Mouse (Mus musculus) layer of hippocampus, adult 9-11 months (tissue): ENCODE data around the gene Sox5.

Experiments used
- DNase-seq: peaks from one replicate; pipeline ENCODE4 v3.0.0; 2022

The Sox5 gene

GRCm38 (mm10) chr6:143878525-143878924 lies 903.3 kb downstream of the Sox5 start:
- DNase-seq: no peak

- DNase-seq: no peak
These were observed 913.0 kb downstream of the Sox5 start for GRCm38 (mm10) chr6:143868790-143869189.

- no peak for DNase-seq
These were observed 913.6 kb downstream of the Sox5 start for GRCm38 (mm10) chr6:143868155-143868685.

- DNase-seq: no peak
These were observed 914.7 kb downstream of the Sox5 start for GRCm38 (mm10) chr6:143867029-143867428.

GRCm38 (mm10) chr6:143866566-143866965 lies 915.2 kb downstream of the Sox5 start:
- DNase-seq: no peak

GRCm38 (mm10) chr6:143862611-143863110 lies 919.1 kb downstream of the Sox5 start:
- DNase-seq: peak; percentile 33

- no peak for DNase-seq
These were observed 921.7 kb downstream of the Sox5 start for GRCm38 (mm10) chr6:143860036-143860435.

- DNase-seq: no peak
These were observed 922.2 kb downstream of the Sox5 start for GRCm38 (mm10) chr6:143859535-143859934.

- DNase-seq: no peak
These were observed 923.2 kb downstream of the Sox5 start for GRCm38 (mm10) chr6:143858551-143858950.

- no peak for DNase-seq
These were observed 924.4 kb downstream of the Sox5 start for GRCm38 (mm10) chr6:143857376-143857775.

- DNase-seq: no peak
These were observed 926.4 kb downstream of the Sox5 start for GRCm38 (mm10) chr6:143855421-143855820.

- peak; percentile 38 for DNase-seq
These were observed 927.7 kb downstream of the Sox5 start for GRCm38 (mm10) chr6:143854031-143854430.

GRCm38 (mm10) chr6:143845761-143846160 lies 936.0 kb downstream of the Sox5 start:
- no peak for DNase-seq

GRCm38 (mm10) chr6:143844701-143844970 lies 937.1 kb downstream of the Sox5 start:
- DNase-seq: no peak

GRCm38 (mm10) chr6:143843933-143844700 lies 937.7 kb downstream of the Sox5 start:
- DNase-seq: no peak

- DNase-seq: no peak
These were observed 939.8 kb downstream of the Sox5 start for GRCm38 (mm10) chr6:143841954-143842353.

- DNase-seq: peak; percentile 18
These were observed 940.6 kb downstream of the Sox5 start for GRCm38 (mm10) chr6:143841109-143841638.

GRCm38 (mm10) chr6:143838384-143839076 lies 943.2 kb downstream of the Sox5 start:
- DNase-seq: no peak

GRCm38 (mm10) chr6:143835331-143835730 lies 946.4 kb downstream of the Sox5 start:
- DNase-seq: no peak

GRCm38 (mm10) chr6:143833986-143834385 lies 947.8 kb downstream of the Sox5 start:
- no peak for DNase-seq

- no peak for DNase-seq
These were observed 948.6 kb downstream of the Sox5 start for GRCm38 (mm10) chr6:143833182-143833558.

GRCm38 (mm10) chr6:143832483-143833181 lies 949.1 kb downstream of the Sox5 start:
- no peak for DNase-seq

- DNase-seq: no peak
These were observed 950.5 kb downstream of the Sox5 start for GRCm38 (mm10) chr6:143831246-143831645.
